Mouse (Mus musculus) gastrocnemius, postnatal 14 days (tissue): ENCODE measurements around the gene Ldah. TPM values are rescaled to one million over a fixed set of nuclear protein-coding genes. Genes with fewer than 3 reads are reported as not detected.

ENCODE experiments used
- DNase-seq: peaks from one replicate; pipeline ENCODE4 v3.0.0; 2021; ENCODE audit warnings: mixed read lengths
- intact Hi-C: fragments of 180-260 bp; cut with DNase I; formaldehyde crosslinking; loops from one replicate; pipeline ENCODE4 v1.15.1; 2025; ENCODE audit warnings: low total_unique reads
- total RNA-seq, 2 experiments: library from RNA; stranded (reverse); gene quantifications; 2 replicates each; pipeline ENCODE4 v1.2.3; 2021

Ldah gene
- total RNA-seq, 2 experiments from 2014 or later = 9.8 to 10.6 TPM

- no peak for DNase-seq
- intact Hi-C loops = no loop called here
Measured at GRCm38 (mm10) chr12:8273471-8274171, 65.7 kb downstream of the Ldah start.

GRCm38 (mm10) chr12:8275424-8275823, 67.5 kb downstream of the Ldah start:
- DNase-seq = no peak
- intact Hi-C loops = no loop called here

- DNase-seq = no peak
- intact Hi-C loops = no loop called here
Measured at GRCm38 (mm10) chr12:8281225-8282017, 73.5 kb downstream of the Ldah start.

- intact Hi-C loops = no loop called here
- no peak for DNase-seq
Measured at GRCm38 (mm10) chr12:8287970-8288369, 80.1 kb downstream of the Ldah start.

GRCm38 (mm10) chr12:8289099-8289498, 81.2 kb downstream of the Ldah start:
- DNase-seq = no peak
- intact Hi-C loops = no loop called here

GRCm38 (mm10) chr12:8289499-8289898, 81.6 kb downstream of the Ldah start:
- intact Hi-C loops = no loop called here
- DNase-seq = no peak

GRCm38 (mm10) chr12:8291157-8291853, 83.4 kb downstream of the Ldah start:
- DNase-seq = no peak
- intact Hi-C loops = loop anchor here (10.0 kb wide), 1 partner anchor 77 kb away; no protein-coding TSS in a partner anchor

GRCm38 (mm10) chr12:8295307-8295913, 87.5 kb downstream of the Ldah start:
- no peak for DNase-seq

GRCm38 (mm10) chr12:8296154-8296553, 88.2 kb downstream of the Ldah start:
- no peak for DNase-seq
- intact Hi-C loops = loop anchor here (10.0 kb wide), 1 partner anchor 81 kb away; no protein-coding TSS in a partner anchor

More at GRCm38 (mm10) chr12:8295307-8295913, 87.5 kb downstream of the Ldah start:
- intact Hi-C loops = loop anchor here (10.0 kb wide), 1 partner anchor 81 kb away; no protein-coding TSS in a partner anchor

GRCm38 (mm10) chr12:8297586-8298214, 89.8 kb downstream of the Ldah start:
- DNase-seq = no peak
- intact Hi-C loops = loop anchor here (10.0 kb wide), 1 partner anchor 83 kb away; no protein-coding TSS in a partner anchor

GRCm38 (mm10) chr12:8298361-8299142, 90.6 kb downstream of the Ldah start:
- intact Hi-C loops = loop anchor here (10.0 kb wide), 1 partner anchor 84 kb away; no protein-coding TSS in a partner anchor
- no peak for DNase-seq

- intact Hi-C loops = loop anchor here (5.0 to 10.0 kb wide), 2 partner anchors 85 to 307 kb away; no protein-coding TSS in a partner anchor
- no peak for DNase-seq
Measured at GRCm38 (mm10) chr12:8299143-8300110, 91.5 kb downstream of the Ldah start.

- intact Hi-C loops = loop anchor here (5.0 kb wide), 1 partner anchor 308 kb away; no protein-coding TSS in a partner anchor
- DNase-seq = no peak
Measured at GRCm38 (mm10) chr12:8300111-8300480, 92.2 kb downstream of the Ldah start.

- no peak for DNase-seq
- intact Hi-C loops = loop anchor here (5.0 kb wide), 1 partner anchor 308 kb away; no protein-coding TSS in a partner anchor
Measured at GRCm38 (mm10) chr12:8300521-8300920, 92.6 kb downstream of the Ldah start.

GRCm38 (mm10) chr12:8301011-8301814, 93.3 kb downstream of the Ldah start:
- intact Hi-C loops = loop anchor here (5.0 kb wide), 1 partner anchor 309 kb away; no protein-coding TSS in a partner anchor
- DNase-seq = no peak

GRCm38 (mm10) chr12:8301841-8302431, 94.0 kb downstream of the Ldah start, which contains the start of gene Gdf7:
Gene Gdf7 (minus strand): TSS chr12:8301954.
- intact Hi-C loops = loop anchor here (5.0 kb wide), 1 partner anchor 310 kb away; no protein-coding TSS in a partner anchor
- DNase-seq = no peak
